Mouse (Mus musculus): ENCODE data around the gene Slc34a1. TPM values are rescaled to one million over a fixed set of nuclear protein-coding genes. Genes with fewer than 3 reads are reported as not detected.
"Not testable (repeated sequence)": the region's sequence is repeated elsewhere in the genome, so short reads cannot be mapped to it uniquely, and the experiment has no call there.

Slc34a1 gene
- polyA plus RNA-seq, 2 experiments: not detected

DNA sequence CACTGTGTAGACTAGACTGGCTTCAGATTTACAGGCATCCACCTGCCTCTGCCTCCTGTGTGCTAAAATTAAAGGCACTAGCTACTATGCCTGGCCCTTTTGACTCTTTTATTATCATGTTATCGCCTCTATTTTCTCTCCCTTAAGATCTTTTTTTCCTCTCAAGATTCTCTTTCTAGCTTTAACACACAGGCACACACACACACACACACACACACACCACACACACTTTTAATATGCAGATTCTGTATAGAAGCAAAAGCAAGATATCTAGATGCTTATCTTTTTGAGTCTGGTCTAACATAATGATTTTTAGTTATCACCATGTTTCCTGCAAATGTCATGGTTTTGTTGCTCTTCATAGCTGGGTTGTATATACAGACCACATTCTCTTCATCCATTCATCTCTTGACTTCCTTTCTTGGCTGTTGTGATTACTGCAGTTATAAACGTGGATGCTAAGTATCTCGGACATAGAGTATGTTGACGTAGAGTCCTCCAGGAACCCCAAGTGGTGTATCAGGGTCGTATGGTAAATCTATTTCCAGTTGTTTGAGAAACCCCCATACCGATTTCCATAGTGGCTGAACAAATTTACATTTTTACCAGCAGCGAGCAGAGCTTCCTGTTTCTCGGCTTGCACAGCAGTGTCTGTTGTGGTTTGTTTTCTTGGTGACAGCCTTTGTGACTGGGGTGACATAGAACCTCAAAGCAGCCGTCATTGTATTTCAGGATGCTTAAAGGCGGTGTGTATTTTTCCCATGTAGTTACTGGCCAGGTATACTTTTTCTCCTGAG lies 34.1 kb downstream of the Slc34a1 start:
- no peak for TF ChIP-seq POLR2A (IDR thresholded peaks at IDR 0.05; ENCODE audit: borderline replicate concordance, extremely low read depth, insufficient read depth, insufficient read length)
- no peak overlapping the region for H3K4me2 ChIP-seq (replicated peaks; ENCODE audit: low read depth, low read length, severe bottlenecking)
- no peak overlapping the region for H3K9ac ChIP-seq (ENCODE audit: low read depth, low read length, severe bottlenecking)
- no peak for ATAC-seq (ENCODE audit: low FRiP score, low read depth)
- DNase-seq (ENCODE audit: low spot score): no peak
- WGBS: 77% methylated on average over 10 of the region's 10 CpGs
- no peak overlapping the region for H3K4me3 ChIP-seq (replicated peaks; ENCODE audit: low read length)
- H3K27me3 ChIP-seq (ENCODE audit: control insufficient read depth, insufficient read depth, low read length): no peaks in the 10 kb centered on the region
- no peaks in the 10 kb centered on the region for H3K4me1 ChIP-seq (ENCODE audit: control insufficient read depth, insufficient read depth, low read length)
- no peaks in the 10 kb centered on the region for H3K9me3 ChIP-seq (ENCODE audit: control insufficient read depth, low read length)
- H3K36me3 ChIP-seq (ENCODE audit: control insufficient read depth, insufficient read depth, low read length): no peaks in the 10 kb centered on the region
- H3K27ac ChIP-seq (replicated peaks; ENCODE audit: low read depth, low read length): no peak overlapping the region

DNA sequence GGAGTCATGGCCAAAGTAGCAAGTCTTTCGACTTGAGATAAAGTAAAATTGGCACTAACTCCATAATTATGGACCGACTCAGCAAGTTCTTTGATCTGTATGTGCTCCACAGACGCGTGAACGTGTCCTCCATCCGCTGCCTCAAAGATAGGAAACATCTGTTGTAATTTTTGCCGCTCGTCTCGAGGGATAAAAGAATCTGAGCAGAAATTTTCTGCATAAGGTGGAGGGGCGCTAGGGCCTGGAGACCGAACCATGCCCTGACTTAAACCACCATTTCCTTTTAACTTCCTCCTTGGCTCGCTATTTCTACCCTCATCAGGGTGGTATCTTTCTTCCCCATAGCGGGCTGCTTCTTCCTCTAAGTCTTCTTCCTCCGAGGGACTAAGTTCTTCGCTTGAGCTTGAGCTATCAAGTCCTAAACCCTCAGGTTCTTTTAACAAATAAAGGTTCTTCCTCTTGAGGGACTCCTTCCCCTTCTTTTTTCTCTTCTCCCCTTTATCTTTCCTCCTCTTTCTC lies 39.2 kb downstream of the Slc34a1 start:
- DNase-seq (ENCODE audit: low spot score); H3K27me3 ChIP-seq (ENCODE audit: control insufficient read depth, insufficient read depth, low read length); H3K4me2 ChIP-seq (replicated peaks; ENCODE audit: low read depth, low read length, severe bottlenecking); H3K36me3 ChIP-seq (ENCODE audit: control insufficient read depth, insufficient read depth, low read length); H3K9ac ChIP-seq (ENCODE audit: low read depth, low read length, severe bottlenecking); H3K9me3 ChIP-seq (ENCODE audit: control insufficient read depth, low read length); H3K4me1 ChIP-seq (ENCODE audit: control insufficient read depth, insufficient read depth, low read length); H3K4me3 ChIP-seq (replicated peaks; ENCODE audit: low read length); H3K27ac ChIP-seq (replicated peaks; ENCODE audit: low read depth, low read length); ATAC-seq (ENCODE audit: low FRiP score, low read depth): not testable (repeated sequence)
- 73% methylated on average over 12 of the region's 15 CpGs for WGBS

DNA sequence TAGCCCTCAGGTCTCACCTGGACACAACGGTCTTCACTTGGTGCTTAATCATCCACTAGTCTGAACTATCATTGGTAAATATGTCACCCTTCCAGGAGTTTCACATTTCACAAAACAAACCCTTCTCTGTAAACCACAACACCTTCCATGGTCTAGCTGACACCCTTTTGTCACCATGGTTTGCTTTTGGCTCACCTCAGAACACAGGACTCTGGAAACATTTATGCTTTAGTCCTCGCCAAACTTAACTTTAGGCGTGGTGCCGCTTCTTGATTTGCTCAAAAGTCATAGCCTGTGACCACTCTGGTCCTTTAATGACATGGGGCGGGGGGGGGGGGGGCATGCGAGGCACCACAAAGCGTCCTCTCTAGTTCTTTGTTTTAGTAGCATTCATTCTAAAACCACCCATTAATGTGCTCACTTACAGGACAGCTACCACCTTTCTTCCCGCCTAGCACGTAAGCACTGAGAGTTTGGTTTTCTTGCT lies 45.9 kb downstream of the Slc34a1 start:
- DNase-seq (ENCODE audit: low spot score) (no peak), ATAC-seq (ENCODE audit: low FRiP score, low read depth) (no peak)
- H3K9me3 ChIP-seq (ENCODE audit: control insufficient read depth, low read length): no peaks in the 10 kb centered on the region
- H3K4me2 ChIP-seq (replicated peaks; ENCODE audit: low read depth, low read length, severe bottlenecking): peak overlapping the region; percentile 70
- peaks cover 16% of the 10 kb centered on the region for H3K4me1 ChIP-seq (ENCODE audit: control insufficient read depth, insufficient read depth, low read length)
- no peaks in the 10 kb centered on the region for H3K36me3 ChIP-seq (ENCODE audit: control insufficient read depth, insufficient read depth, low read length)
- peak overlapping the region; percentile 70 for H3K4me3 ChIP-seq (replicated peaks; ENCODE audit: low read length)
- peak overlapping the region; percentile 52 for H3K9ac ChIP-seq (ENCODE audit: low read depth, low read length, severe bottlenecking)
- WGBS: 38% methylated on average over 9 of the region's 9 CpGs
- H3K27ac ChIP-seq (replicated peaks; ENCODE audit: low read depth, low read length): peak overlapping the region; percentile 88; the same call in 1 of the 2 replicates
- no peaks in the 10 kb centered on the region for H3K27me3 ChIP-seq (ENCODE audit: control insufficient read depth, insufficient read depth, low read length)
- TF ChIP-seq POLR2A (IDR thresholded peaks at IDR 0.05; ENCODE audit: borderline replicate concordance, extremely low read depth, insufficient read depth, insufficient read length): no peak

DNA sequence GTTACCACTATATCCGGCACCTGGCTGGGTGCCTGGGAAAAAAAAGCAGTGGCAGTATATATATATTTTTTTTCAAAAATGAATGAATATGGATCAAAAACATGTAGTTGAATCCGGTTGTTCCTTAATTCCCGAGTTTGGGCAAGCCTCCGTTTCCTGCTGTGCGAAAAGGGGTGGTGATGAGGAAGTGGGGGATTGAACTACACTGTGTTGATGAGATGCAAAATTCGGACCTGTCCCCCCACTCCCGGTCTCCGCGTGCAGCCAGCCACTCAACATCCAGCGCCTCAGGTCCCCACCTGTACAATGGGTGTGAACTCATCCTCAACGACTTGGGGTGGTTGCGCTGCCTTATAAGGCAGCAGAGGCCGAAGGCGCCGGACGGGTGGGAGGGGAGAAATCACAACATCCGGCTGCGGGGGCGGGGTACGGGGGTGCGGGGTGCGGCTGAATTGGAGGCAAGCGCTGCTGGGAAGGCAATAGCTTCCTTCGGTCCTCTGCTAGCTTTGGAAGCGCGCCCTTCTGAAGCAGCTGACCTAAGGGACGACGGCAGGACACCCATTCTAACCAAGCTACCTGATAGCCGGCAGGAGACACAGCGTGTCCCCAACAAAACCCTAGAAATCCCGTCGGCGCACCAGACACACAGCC lies 46.4 kb downstream of the Slc34a1 start:
- TF ChIP-seq POLR2A (IDR thresholded peaks at IDR 0.05; ENCODE audit: borderline replicate concordance, extremely low read depth, insufficient read depth, insufficient read length): peak; percentile 63; the same call in 1 of the 2 replicates
- Histone ChIP-seq H3K9me3 (ENCODE audit: control insufficient read depth, low read length) (no peaks in the 10 kb centered on the region), H3K4me2 (replicated peaks; ENCODE audit: low read depth, low read length, severe bottlenecking) (peak overlapping the region; percentile 70), H3K27me3 (ENCODE audit: control insufficient read depth, insufficient read depth, low read length) (no peaks in the 10 kb centered on the region), H3K4me1 (ENCODE audit: control insufficient read depth, insufficient read depth, low read length) (peaks cover 16% of the 10 kb centered on the region), H3K27ac (replicated peaks; ENCODE audit: low read depth, low read length) (peak overlapping the region; percentile 88), H3K36me3 (ENCODE audit: control insufficient read depth, insufficient read depth, low read length) (peaks cover 2% of the 10 kb centered on the region; the same call in 1 of the 2 replicates), H3K4me3 (replicated peaks; ENCODE audit: low read length) (peak overlapping the region; percentile 70), H3K9ac (ENCODE audit: low read depth, low read length, severe bottlenecking) (peak overlapping the region; percentile 52)
- 1% methylated on average over 31 of the region's 33 CpGs for WGBS
- DNase-seq (ENCODE audit: low spot score) (peak; percentile 81), ATAC-seq (ENCODE audit: low FRiP score, low read depth) (peak; percentile 81)

DNA sequence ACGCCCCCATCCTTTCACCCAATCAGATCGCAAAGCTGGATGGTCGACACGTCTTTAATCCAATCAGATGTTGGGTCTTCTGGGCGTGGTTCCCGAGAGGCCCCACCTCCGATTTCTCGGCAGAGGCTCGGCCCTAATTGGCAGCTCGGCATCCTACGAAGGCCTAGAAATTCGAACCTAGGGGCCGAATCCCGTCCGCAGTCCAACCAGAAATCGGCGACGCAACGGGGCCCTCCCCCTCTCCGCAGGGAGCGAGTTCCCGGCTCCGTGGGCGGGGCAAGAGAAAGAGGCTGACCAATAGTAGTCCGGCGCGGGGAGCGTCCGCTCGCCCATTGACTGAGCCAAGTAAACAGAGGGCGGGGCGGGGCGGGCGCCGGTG lies 46.9 kb downstream of the Slc34a1 start, which contains the start of gene Grk6:
Gene Grk6, plus strand, starts transcription at position 136 of the 379 bp plus-strand sequence.
- no peak for TF ChIP-seq POLR2A (IDR thresholded peaks at IDR 0.05; ENCODE audit: borderline replicate concordance, extremely low read depth, insufficient read depth, insufficient read length)
- H3K4me2 ChIP-seq (replicated peaks; ENCODE audit: low read depth, low read length, severe bottlenecking): peak within 1 kb of the TSS; percentile 70
- no peaks in the 10 kb centered on the region for H3K27me3 ChIP-seq (ENCODE audit: control insufficient read depth, insufficient read depth, low read length)
- ATAC-seq (ENCODE audit: low FRiP score, low read depth) (peak; percentile 96), DNase-seq (ENCODE audit: low spot score) (peak; percentile 100)
- H3K27ac ChIP-seq (replicated peaks; ENCODE audit: low read depth, low read length): peak within 1 kb of the TSS; percentile 88
- under 1% methylated on average over 28 of the region's 35 CpGs for WGBS
- H3K4me3 ChIP-seq (replicated peaks; ENCODE audit: low read length): peak within 1 kb of the TSS; percentile 70
- peak within 1 kb of the TSS; percentile 86 for H3K9ac ChIP-seq (ENCODE audit: low read depth, low read length, severe bottlenecking)
- peaks cover 7% of the 10 kb centered on the region for H3K36me3 ChIP-seq (ENCODE audit: control insufficient read depth, insufficient read depth, low read length)
- H3K9me3 ChIP-seq (ENCODE audit: control insufficient read depth, low read length): no peaks in the 10 kb centered on the region
- peaks cover 16% of the 10 kb centered on the region for H3K4me1 ChIP-seq (ENCODE audit: control insufficient read depth, insufficient read depth, low read length)

Measured in limb, embryonic 14.5 days (tissue).